Mouse (Mus musculus) kidney, adult 2 months (tissue): ENCODE measurements around the gene Mlip. TPM values are rescaled to one million over a fixed set of nuclear protein-coding genes. Genes with fewer than 3 reads are reported as not detected.
"Not testable (repeated sequence)": the region's sequence is repeated elsewhere in the genome, so short reads cannot be mapped to it uniquely, and the experiment has no call there.

Experiments used
- DNase-seq: peaks from one replicate; pipeline ENCODE4 v3.0.0; 2021
- H3K27ac ChIP-seq: fragments of 200-500 bp; 2 replicates; pipeline ENCODE4 v1.5.1; 2012; ENCODE audit warnings: low read depth, low read length, control low read depth, inconsistent platforms; ENCODE audit not compliant: insufficient read depth
- H3K27me3 ChIP-seq: fragments of 200-500 bp; replicated peaks from 2 replicates; pipeline ENCODE4 v1.6.1; 2012; ENCODE audit warnings: mild to moderate bottlenecking, moderate library complexity, low read length, inconsistent platforms; ENCODE audit not compliant: control insufficient read depth, insufficient read depth
- H3K36me3 ChIP-seq: fragments of 200-500 bp; 2 replicates; pipeline ENCODE4 v1.6.1; 2012; ENCODE audit warnings: mild to moderate bottlenecking, moderate library complexity, low read length, inconsistent platforms; ENCODE audit not compliant: control insufficient read depth, insufficient read depth
- H3K4me1 ChIP-seq: fragments of 200-500 bp; 2 replicates; pipeline ENCODE4 v1.6.1; 2011; ENCODE audit warnings: low read length; ENCODE audit not compliant: control insufficient read depth, insufficient read depth
- H3K4me3 ChIP-seq: fragments of 200-500 bp; 2 replicates; pipeline ENCODE4 v1.5.1; 2011; ENCODE audit warnings: mild to moderate bottlenecking, low read depth, low read length, control low read depth; ENCODE audit not compliant: insufficient read depth
- CTCF ChIP-seq: fragments of 200-500 bp; conservative IDR thresholded peaks from 2 replicates; pipeline ENCODE4 v1.5.1; 2011; ENCODE audit warnings: low read depth, mild to moderate bottlenecking, control low read depth, low read length, moderate library complexity, mixed read lengths; ENCODE audit not compliant: insufficient read depth, insufficient read length
- POLR2A ChIP-seq: fragments of 200-500 bp; IDR thresholded peaks from one replicate; pipeline ENCODE4 v1.6.1; 2011; ENCODE audit warnings: low read depth, low read length, control low read depth
- WGBS: fragments of 180-500 bp; shearing (Covaris S2); methylation state at CpG from one replicate; pipeline ENCODE4 v1.1.7; 2018; 5-methylcytosine and 5-hydroxymethylcytosine counted together
- polyA plus RNA-seq: library from polyadenylated mRNA; depleted of rRNA; stranded (reverse); fragments of >200 nt; gene quantifications from 2 replicates; pipeline ENCODE4 v1.2.3, GENCODE M21; 2012

The Mlip gene
- polyA plus RNA-seq, 1 experiment, result 0.55 TPM

DNA sequence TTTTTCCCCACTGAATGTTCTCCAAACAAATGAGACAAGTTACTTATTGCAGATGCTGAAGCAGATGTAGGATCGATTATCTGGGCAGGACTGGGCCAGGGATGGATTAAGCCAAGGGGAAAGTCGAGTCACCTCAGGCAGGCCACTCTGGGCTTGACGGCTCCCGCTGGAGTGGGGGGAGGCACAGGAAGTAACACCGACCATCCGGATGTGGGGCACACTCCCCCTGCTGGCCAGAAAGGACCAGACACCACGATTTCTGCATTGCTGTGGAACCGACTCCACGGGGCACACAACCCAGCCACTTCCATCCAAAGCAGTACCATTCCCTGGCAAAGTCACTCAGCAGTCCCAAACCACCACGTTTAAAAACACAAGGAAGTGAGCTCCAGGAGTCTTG lies 24.3 kb upstream of the Mlip start:
- Histone ChIP-seq H3K27me3 (no peaks in the 10 kb centered on the region), H3K27ac (no peak overlapping the region), H3K36me3 (no peaks in the 10 kb centered on the region), H3K4me1 (no peaks in the 10 kb centered on the region), H3K4me3 (no peak overlapping the region)
- 64% methylated on average over 10 of the region's 10 CpGs for whole genome bisulfite sequencing
- TF ChIP-seq CTCF (peak; percentile 45; the same call in 1 of the 2 replicates), POLR2A (no peak)
- DNase-seq, result peak; percentile 28

DNA sequence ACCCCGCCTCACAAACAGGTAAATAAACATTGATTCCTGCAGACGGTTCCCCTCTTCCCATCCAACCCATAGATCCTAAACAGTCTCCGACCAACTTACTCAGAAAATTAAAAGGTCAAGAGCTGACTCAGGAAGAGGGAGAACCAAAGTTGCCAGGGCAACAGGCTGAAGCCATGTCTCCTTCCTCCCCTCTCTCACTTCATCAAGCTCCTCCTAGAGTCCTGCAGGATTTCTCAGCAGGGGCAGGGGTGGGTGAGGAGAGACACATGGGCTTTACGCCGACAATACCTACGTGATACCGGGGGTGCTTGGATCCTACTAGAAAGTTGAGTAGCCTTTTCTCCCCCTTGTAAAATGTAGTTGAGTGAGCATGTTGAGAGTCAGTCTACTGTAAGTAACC lies 23.8 kb upstream of the Mlip start:
- 93% methylated on average over 7 of the region's 7 CpGs for WGBS
- H3K4me3 ChIP-seq, result no peak overlapping the region
- H3K27ac ChIP-seq, result no peak overlapping the region
- no peaks in the 10 kb centered on the region for H3K36me3 ChIP-seq
- TF ChIP-seq POLR2A, result no peak
- no peak for TF ChIP-seq CTCF
- no peaks in the 10 kb centered on the region for H3K27me3 ChIP-seq
- DNase-seq, result no peak
- no peaks in the 10 kb centered on the region for H3K4me1 ChIP-seq

DNA sequence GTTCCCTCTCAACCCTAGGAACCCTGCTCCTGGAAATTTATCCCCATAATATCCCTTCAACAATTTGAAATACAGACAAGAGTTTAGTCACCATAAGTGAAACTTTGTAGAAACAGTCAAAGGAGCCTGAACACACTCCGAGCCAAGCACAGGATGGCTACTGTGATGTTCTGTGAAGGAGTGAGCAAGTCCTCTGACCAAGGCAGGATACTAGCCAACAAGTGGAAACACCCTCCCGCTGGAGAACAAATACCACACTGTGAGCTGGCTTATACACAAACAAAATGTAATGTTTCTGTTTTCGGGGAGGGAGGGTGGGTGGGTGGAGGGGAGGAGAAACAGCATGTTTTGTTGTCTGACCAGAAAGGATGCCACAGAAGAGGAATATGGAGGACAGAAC lies 17.9 kb upstream of the Mlip start:
- no peak for TF ChIP-seq CTCF
- no peak for TF ChIP-seq POLR2A
- Histone ChIP-seq H3K4me1 (no peaks in the 10 kb centered on the region), H3K27me3 (no peaks in the 10 kb centered on the region), H3K27ac (no peak overlapping the region), H3K36me3 (no peaks in the 10 kb centered on the region), H3K4me3 (no peak overlapping the region)
- DNase-seq, result no peak
- 77% methylated on average over 3 of the region's 3 CpGs for WGBS

DNA sequence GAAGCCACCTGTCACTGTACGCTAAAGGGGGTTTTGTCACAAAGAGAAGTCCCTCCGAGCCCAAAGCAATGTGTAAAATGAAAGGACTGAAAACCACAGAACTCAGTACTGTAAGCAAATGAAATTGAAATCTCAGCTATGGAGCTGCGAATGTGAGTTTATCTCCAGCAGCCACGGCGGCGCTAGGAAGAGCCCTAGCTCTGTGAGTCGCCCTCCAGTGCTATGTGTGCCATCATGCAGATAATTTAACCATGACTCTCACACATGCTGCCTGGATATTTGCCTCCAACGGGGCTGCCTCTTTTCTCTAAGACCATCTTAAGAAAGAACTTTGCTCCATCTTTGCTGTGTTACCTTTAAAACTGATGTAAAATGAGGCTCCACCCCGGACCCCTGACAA lies 16.5 kb upstream of the Mlip start:
- H3K36me3 ChIP-seq, result no peaks in the 10 kb centered on the region
- 78% methylated on average over 9 of the region's 9 CpGs for WGBS
- TF ChIP-seq POLR2A (no peak), CTCF (no peak)
- no peak for DNase-seq
- H3K4me1 ChIP-seq, result no peaks in the 10 kb centered on the region
- no peak overlapping the region for H3K4me3 ChIP-seq
- H3K27ac ChIP-seq, result no peak overlapping the region
- H3K27me3 ChIP-seq, result no peaks in the 10 kb centered on the region

DNA sequence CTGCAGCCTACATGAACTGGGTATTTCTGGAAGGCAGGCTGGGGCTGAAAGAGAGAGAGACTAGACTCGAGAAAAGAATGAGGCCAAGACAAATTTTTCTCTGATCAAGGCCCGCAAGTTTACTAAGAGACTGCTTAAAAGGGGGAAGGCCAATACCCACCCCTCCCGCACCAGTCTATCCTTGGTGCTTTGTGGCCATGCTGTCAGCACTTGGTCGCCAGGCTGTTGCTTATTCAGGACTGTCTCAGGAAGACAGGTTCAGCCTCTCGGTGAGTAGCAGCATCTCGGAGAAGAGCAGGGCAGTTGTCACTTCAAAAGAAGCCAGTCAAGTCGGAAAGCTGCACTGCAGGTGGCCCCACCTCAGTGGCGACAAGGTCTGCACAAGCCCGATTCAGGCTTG lies 11.9 kb upstream of the Mlip start:
- DNase-seq, H3K4me3 ChIP-seq, H3K4me1 ChIP-seq, H3K27me3 ChIP-seq, H3K27ac ChIP-seq, H3K36me3 ChIP-seq: not testable (repeated sequence)
- WGBS, result 82% methylated on average over 9 of the region's 9 CpGs

DNA sequence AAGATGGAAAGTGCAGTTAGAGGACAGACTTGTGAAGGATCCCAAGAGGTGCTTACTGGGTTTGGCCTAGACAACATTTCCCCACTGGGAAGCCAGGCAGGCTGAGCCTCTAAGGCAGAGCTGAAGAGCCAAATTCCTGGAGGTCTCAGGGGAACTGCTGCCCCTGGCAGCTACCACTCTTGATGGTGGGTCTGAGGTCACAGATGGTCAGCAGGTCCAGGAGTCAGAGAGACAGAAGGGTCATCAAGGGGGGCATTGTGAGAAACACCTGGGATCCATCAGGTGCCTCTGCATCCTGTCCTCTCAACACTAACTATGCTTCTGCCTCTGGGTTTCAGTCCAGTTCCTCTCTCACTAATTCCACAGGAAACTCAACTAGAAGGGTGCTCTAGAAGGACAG lies 10.1 kb upstream of the Mlip start:
- Histone ChIP-seq H3K27me3 (no peaks in the 10 kb centered on the region), H3K36me3 (no peaks in the 10 kb centered on the region), H3K27ac (no peak overlapping the region), H3K4me1 (no peaks in the 10 kb centered on the region), H3K4me3 (no peak overlapping the region)
- no peak for DNase-seq
- TF ChIP-seq CTCF, result no peak
- no peak for TF ChIP-seq POLR2A

DNA sequence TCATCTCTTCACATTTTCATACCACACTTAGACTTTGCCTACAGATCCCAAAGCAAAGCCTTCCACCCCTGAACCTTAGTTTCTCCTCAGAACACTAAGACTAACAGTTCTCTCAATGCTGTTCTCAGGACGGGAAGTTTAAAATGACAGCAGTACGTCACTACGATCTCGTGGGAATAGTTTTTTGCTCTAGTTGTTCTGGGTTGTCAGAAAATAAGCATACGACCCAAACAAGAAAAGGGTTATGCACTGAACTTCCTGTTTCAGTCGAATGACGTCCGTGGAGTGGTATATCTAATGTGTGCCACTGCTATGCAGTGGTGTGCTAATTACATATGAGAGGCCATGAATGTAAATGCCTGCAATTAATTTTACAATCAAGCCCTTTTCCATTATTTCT lies 7.9 kb upstream of the Mlip start:
- H3K27me3 ChIP-seq, result no peaks in the 10 kb centered on the region
- no peak overlapping the region for H3K4me3 ChIP-seq
- H3K36me3 ChIP-seq, result no peaks in the 10 kb centered on the region
- H3K4me1 ChIP-seq, result no peaks in the 10 kb centered on the region
- whole genome bisulfite sequencing, result 70% methylated on average over 8 of the region's 8 CpGs
- no peak overlapping the region for H3K27ac ChIP-seq
- no peak for TF ChIP-seq POLR2A
- TF ChIP-seq CTCF, result no peak
- DNase-seq, result no peak
